Mouse (Mus musculus) heart, postnatal 25 days (tissue): Measurements from ENCODE around the gene Gh. TPM values are rescaled to one million over a fixed set of nuclear protein-coding genes. Genes with fewer than 3 reads are reported as not detected.

Experiments
- DNase-seq: peaks from one replicate; pipeline ENCODE4 v3.0.0; 2022; ENCODE audit warnings: low spot score
- intact Hi-C: fragments of 180-260 bp; cut with DNase I; formaldehyde crosslinking; loops from one replicate; pipeline ENCODE4 v1.15.1; 2025
- total RNA-seq, 2 experiments: library from RNA; stranded (reverse); gene quantifications; 2 replicates each; pipeline ENCODE4 v1.2.3; 2021

The Gh gene
- total RNA-seq, 2 experiments from 2014 or later = not detected

- DNase-seq = peak; percentile 100
- intact Hi-C loops = loop anchor here (2.0 to 10.0 kb wide), 4 partner anchors 16 to 342 kb away; partner anchors contain the start of genes Ccdc47, Ddx42, Ftsj3 and Psmc5
These were observed 28.9 kb downstream of the Gh start, which contains the start of gene Smarcd2 for GRCm38 (mm10) chr11:106272644-106273310. Gene Smarcd2, minus strand, starts transcription at chr11:106272972.

- intact Hi-C loops = loop anchor here (2.0 to 10.0 kb wide), 4 partner anchors 15 to 343 kb away; partner anchors contain the start of genes Ccdc47, Ddx42, Ftsj3 and Psmc5
- no peak for DNase-seq
These were observed 29.6 kb downstream of the Gh start for GRCm38 (mm10) chr11:106271794-106272643.

- intact Hi-C loops = loop anchor here (10.0 kb wide), 2 partner anchors 224 to 344 kb away; partner anchors contain the start of gene Tex2
- DNase-seq = no peak
These were observed 30.4 kb downstream of the Gh start for GRCm38 (mm10) chr11:106271131-106271793.

GRCm38 (mm10) chr11:106269060-106269431, 32.6 kb downstream of the Gh start:
- DNase-seq = no peak
- intact Hi-C loops = no loop called here

GRCm38 (mm10) chr11:106268326-106269059, 33.2 kb downstream of the Gh start:
- peak; percentile 86 for DNase-seq
- intact Hi-C loops = no loop called here

GRCm38 (mm10) chr11:106267871-106268270, 33.8 kb downstream of the Gh start:
- DNase-seq = no peak
- intact Hi-C loops = no loop called here

- intact Hi-C loops = no loop called here
- DNase-seq = peak; percentile 23
These were observed 34.3 kb downstream of the Gh start for GRCm38 (mm10) chr11:106267311-106267852.

- no peak for DNase-seq
- intact Hi-C loops = no loop called here
These were observed 35.2 kb downstream of the Gh start for GRCm38 (mm10) chr11:106266431-106266830.

GRCm38 (mm10) chr11:106265570-106265969, 36.1 kb downstream of the Gh start:
- DNase-seq = no peak
- intact Hi-C loops = no loop called here

GRCm38 (mm10) chr11:106264988-106265387, 36.7 kb downstream of the Gh start:
- intact Hi-C loops = no loop called here
- DNase-seq = no peak

- intact Hi-C loops = no loop called here
These were observed 37.7 kb downstream of the Gh start for GRCm38 (mm10) chr11:106263963-106264362.

GRCm38 (mm10) chr11:106260826-106261450, 40.7 kb downstream of the Gh start:
- intact Hi-C loops = no loop called here
- DNase-seq = no peak

More at GRCm38 (mm10) chr11:106263963-106264362, 37.7 kb downstream of the Gh start:
- no peak for DNase-seq

- no peak for DNase-seq
- intact Hi-C loops = loop anchor here (2.0 kb wide), 1 partner anchor 16 kb away; the partner anchor contains the start of gene Smarcd2
These were observed 44.9 kb downstream of the Gh start for GRCm38 (mm10) chr11:106256775-106257174.

GRCm38 (mm10) chr11:106255685-106256451, 45.8 kb downstream of the Gh start, which contains the start of the genes Ftsj3 and Psmc5:
Gene Ftsj3, minus strand, starts transcription at chr11:106256079.
Gene Psmc5, plus strand, starts transcription at chr11:106256154.
- DNase-seq = peak; percentile 94
- intact Hi-C loops = loop anchor here (2.0 kb wide), 1 partner anchor 17 kb away; the partner anchor contains the start of gene Smarcd2

- intact Hi-C loops = no loop called here
These were observed 46.5 kb downstream of the Gh start for GRCm38 (mm10) chr11:106255174-106255573.

GRCm38 (mm10) chr11:106254767-106255166, 46.9 kb downstream of the Gh start:
- no peak for DNase-seq
- intact Hi-C loops = no loop called here

More at GRCm38 (mm10) chr11:106255174-106255573, 46.5 kb downstream of the Gh start:
- no peak for DNase-seq
